Mouse (Mus musculus): ENCODE results near the gene Card14. TPM values are rescaled to one million over a fixed set of nuclear protein-coding genes. Genes with fewer than 3 reads are reported as not detected.
A peak's percentile ranks its signal among the peaks of the same experiment; 100 is the strongest.

The Card14 gene
- not detected in 2 replicates for polyA plus RNA-seq (2012; ENCODE audit: insufficient read depth, insufficient read length, low replicate concordance, missing spikeins)

DNA sequence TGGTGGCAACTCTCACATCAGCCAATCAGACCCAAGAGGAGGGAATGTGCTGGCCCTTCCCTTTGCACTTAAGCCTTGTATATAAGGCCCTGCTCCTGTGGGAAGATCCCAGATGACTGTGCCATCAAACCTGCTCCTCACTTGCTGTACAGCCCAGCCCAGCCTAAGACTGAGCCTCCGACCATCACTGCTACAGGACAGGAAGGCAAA, at the start of gene Card14:
TSS of gene Card14 (plus strand) at position 111 of the 210 bp plus-strand sequence.
- no peak within 1 kb of the TSS for H3K4me3 ChIP-seq (ENCODE audit: insufficient read depth, low read depth, low read length)
- H3K4me1 ChIP-seq (ENCODE audit: control insufficient read depth, insufficient read depth, low read length): no peaks in the 10 kb centered on the region
- no peak within 1 kb of the TSS for H3K27ac ChIP-seq (ENCODE audit: insufficient read depth, low read depth, low read length)
- TF ChIP-seq POLR2A (IDR thresholded peaks at IDR 0.05; ENCODE audit: insufficient read depth, low read depth, low read length) (no peak), CTCF (IDR thresholded peaks at IDR 0.05; ENCODE audit: insufficient read depth, low read depth, low read length) (no peak)
- 77% methylated on average over 1 of the region's 1 CpGs for WGBS

DNA sequence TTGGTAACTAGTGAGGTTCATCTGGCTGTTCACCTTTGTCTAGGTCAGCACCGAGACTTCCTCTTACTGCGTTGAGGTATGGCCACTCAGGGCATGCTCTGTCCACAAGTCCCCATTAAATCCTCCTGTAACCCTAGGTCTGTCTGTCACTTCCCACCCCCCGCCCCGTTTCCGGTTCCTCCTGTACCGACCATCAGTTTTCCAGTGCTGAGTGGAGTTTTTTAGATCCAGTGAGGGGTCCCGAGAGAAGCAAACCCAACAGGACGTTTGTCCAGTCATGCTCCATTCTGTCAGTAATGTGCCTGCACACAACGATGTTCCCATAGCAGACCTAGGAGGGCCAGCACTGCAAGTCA, 49.4 kb upstream of the Card14 start:
- no peak for TF ChIP-seq CTCF (IDR thresholded peaks at IDR 0.05; ENCODE audit: insufficient read depth, low read depth, low read length)
- TF ChIP-seq POLR2A (IDR thresholded peaks at IDR 0.05; ENCODE audit: insufficient read depth, low read depth, low read length): no peak
- H3K4me3 ChIP-seq (ENCODE audit: insufficient read depth, low read depth, low read length): peak overlapping the region; percentile 38
- H3K27ac ChIP-seq (ENCODE audit: insufficient read depth, low read depth, low read length): no peak overlapping the region
- peaks cover 4% of the 10 kb centered on the region for H3K4me1 ChIP-seq (ENCODE audit: control insufficient read depth, insufficient read depth, low read length)
- 75% methylated on average over 9 of the region's 9 CpGs for WGBS

DNA sequence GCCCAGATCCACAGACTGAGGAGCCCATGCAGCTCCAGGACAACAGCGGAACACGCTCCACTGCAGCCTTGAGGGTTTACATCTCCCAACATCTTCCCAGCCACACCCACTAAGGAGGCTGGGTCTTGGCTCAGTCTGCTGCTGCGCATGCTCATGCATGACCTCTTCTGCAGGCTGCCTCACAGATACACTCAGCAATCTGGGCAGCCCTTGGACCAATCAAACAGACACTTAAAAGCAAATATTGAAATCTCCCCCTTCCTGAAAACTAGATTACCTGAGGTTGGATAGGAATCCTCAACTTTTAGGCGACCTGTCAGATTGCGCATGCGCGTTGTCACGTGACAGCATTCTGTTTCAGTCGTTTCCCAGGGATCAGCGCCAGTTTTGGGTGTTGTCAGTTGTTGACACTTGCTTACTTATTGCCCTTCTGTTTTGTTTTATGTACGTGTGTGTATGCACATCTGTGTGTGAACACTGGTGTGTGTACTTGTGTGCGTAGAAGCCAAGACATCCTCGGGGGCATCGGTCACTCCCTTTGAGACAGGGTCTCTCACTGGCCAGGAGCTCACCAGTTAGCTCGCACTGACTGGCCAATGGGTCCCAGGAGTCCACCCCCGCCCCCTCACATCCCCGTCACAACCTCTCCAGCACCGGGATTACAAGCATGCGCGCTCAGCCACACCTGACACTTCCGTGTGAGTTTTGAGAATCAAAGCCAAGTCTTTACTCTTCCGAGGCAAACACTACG, 48.8 kb upstream of the Card14 start:
- peak overlapping the region; percentile 38 for H3K4me3 ChIP-seq (ENCODE audit: insufficient read depth, low read depth, low read length)
- 66% methylated on average over 23 of the region's 23 CpGs for WGBS

DNA sequence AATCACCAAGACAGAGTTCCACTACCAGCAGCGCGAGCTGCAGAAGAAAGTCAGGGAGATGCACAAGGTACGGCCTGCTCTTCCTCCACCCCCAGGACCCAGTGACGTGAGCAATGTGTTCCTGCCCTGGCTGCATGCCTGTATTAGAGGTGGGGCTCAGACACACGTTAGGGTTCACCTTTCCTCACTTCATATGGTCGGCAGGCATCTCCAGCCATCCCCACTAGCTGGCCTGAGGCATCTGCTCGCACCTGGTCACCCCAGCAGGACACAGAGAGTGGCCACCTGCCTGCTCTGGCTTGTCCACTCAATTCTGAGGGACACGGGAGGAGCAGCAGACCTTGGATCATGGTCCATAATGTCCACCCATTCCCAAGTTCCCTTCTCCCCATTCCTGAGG, 47.6 kb upstream of the Card14 start:
- no peak for TF ChIP-seq CTCF (IDR thresholded peaks at IDR 0.05; ENCODE audit: insufficient read depth, low read depth, low read length)
- TF ChIP-seq POLR2A (IDR thresholded peaks at IDR 0.05; ENCODE audit: insufficient read depth, low read depth, low read length): no peak
- WGBS: 94% methylated on average over 8 of the region's 8 CpGs
- Histone ChIP-seq H3K27ac (ENCODE audit: insufficient read depth, low read depth, low read length) (no peak overlapping the region), H3K4me3 (ENCODE audit: insufficient read depth, low read depth, low read length) (no peak overlapping the region), H3K4me1 (ENCODE audit: control insufficient read depth, insufficient read depth, low read length) (no peaks in the 10 kb centered on the region)

More for the DNA sequence above, 48.8 kb upstream of the Card14 start:
- no peak for TF ChIP-seq POLR2A (IDR thresholded peaks at IDR 0.05; ENCODE audit: insufficient read depth, low read depth, low read length)
- TF ChIP-seq CTCF (IDR thresholded peaks at IDR 0.05; ENCODE audit: insufficient read depth, low read depth, low read length): no peak
- H3K4me1 ChIP-seq (ENCODE audit: control insufficient read depth, insufficient read depth, low read length): no peaks in the 10 kb centered on the region
- H3K27ac ChIP-seq (ENCODE audit: insufficient read depth, low read depth, low read length): no peak overlapping the region

DNA sequence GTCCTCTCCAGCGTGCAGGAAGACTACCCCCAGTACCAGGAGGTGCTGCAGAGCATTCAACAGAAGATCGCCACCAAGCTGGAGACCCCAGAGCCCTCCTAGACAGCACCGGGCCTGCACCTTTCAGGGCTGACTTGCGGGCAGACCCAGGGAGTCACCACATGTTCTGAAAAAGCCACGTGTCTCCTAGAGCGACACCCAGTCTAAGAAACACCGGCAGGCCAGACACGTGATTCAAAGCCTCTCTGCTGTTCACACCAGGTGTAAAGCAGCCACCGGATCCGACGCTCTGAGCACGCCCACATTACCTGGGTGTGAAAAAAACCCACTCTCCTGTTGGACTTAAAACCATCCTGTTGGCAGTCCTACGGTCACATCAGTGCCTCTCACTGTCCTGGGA, 43.2 kb upstream of the Card14 start:
- 92% methylated on average over 13 of the region's 13 CpGs for WGBS
- no peak overlapping the region for H3K4me3 ChIP-seq (ENCODE audit: insufficient read depth, low read depth, low read length)
- TF ChIP-seq POLR2A (IDR thresholded peaks at IDR 0.05; ENCODE audit: insufficient read depth, low read depth, low read length) (no peak), CTCF (IDR thresholded peaks at IDR 0.05; ENCODE audit: insufficient read depth, low read depth, low read length) (no peak)
- H3K27ac ChIP-seq (ENCODE audit: insufficient read depth, low read depth, low read length): no peak overlapping the region
- H3K4me1 ChIP-seq (ENCODE audit: control insufficient read depth, insufficient read depth, low read length): peaks cover 21% of the 10 kb centered on the region

DNA sequence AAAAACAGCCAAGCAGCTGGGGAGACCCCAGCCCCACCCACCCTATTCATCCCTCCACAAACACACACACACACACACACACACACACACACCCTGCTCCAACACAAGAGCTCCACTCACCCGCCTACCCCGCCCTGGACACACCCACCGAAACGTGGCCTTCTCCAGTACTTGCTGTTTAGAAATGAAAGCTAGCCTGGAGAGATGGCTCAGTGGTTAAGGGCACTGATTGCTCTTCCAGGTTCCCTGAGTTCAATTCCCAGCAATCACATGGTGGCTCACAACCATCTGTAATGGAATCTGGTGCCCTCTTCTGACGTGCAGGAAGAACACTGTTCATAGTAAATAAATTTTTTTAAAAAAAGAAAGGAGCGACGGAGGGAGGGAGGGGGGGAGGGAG, 41.8 kb upstream of the Card14 start:
- Histone ChIP-seq H3K27ac (ENCODE audit: insufficient read depth, low read depth, low read length) (no peak overlapping the region), H3K4me3 (ENCODE audit: insufficient read depth, low read depth, low read length) (no peak overlapping the region), H3K4me1 (ENCODE audit: control insufficient read depth, insufficient read depth, low read length) (peaks cover 35% of the 10 kb centered on the region)
- 81% methylated on average over 7 of the region's 7 CpGs for WGBS
- TF ChIP-seq POLR2A (IDR thresholded peaks at IDR 0.05; ENCODE audit: insufficient read depth, low read depth, low read length) (no peak), CTCF (IDR thresholded peaks at IDR 0.05; ENCODE audit: insufficient read depth, low read depth, low read length) (no peak)

DNA sequence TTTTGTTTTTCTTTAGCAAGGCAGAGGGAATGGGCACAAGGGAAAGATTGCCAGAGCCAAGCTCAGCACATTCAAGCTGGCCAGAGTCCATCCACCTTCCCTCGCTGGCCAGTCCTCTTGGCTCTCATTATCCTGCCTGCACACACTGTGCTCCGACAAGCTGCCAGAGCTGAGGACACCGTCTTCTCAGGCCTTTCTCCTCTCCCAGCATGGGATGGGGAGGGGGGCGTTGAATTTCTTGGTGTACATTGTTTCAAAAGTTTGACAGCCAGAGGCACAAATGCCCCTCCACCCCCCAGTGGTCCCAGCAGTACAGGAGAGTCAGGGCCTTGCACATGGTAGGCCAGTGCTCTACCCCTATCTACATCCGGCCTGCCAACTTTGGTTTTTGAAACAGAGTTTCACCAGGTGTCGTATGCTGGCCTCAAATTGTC, 40.3 kb upstream of the Card14 start:
- Histone ChIP-seq H3K4me3 (ENCODE audit: insufficient read depth, low read depth, low read length) (no peak overlapping the region), H3K4me1 (ENCODE audit: control insufficient read depth, insufficient read depth, low read length) (peaks cover 39% of the 10 kb centered on the region)

DNA sequence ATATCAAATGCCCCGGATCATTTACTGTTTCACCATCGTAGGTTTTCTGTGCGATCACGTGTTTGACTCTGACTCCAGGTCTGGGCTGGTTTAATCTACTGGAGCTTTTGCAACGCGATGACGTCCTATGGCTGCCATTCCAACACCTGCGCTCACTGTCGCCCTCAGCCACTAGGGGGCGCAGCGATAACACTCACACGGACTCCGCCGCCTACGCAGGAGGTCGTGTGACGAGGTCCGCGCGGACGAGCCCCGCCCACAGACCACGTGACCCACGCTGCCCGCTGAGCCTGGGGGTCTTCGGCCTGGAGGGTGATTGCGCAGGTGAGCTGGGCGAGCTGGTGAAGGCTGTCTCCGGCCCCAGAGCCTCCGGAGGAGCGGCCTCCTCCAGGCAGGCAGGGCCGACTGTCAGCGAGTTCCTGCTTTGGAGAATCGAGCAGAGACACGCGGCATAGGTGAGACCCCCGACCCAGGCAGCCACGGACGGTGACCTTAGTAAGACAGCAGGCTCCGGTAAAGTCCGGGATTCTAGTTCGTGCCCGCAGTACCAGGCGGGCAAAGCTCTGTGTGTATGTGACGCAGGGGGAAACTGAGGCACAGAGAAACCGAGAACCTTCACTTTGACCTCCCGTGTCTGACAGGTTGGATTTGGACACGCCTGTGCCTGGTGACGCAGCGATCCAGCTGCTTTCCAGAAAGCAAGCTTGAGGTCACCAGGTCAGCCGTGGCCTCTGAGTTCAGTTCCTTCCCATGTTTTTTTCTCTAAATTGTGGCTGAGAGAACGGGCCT, 39.6 kb upstream of the Card14 start, which contains the start of gene Gaa:
TSS of gene Gaa (plus strand) at position 120 of the 789 bp plus-strand sequence.
- Histone ChIP-seq H3K4me3 (ENCODE audit: insufficient read depth, low read depth, low read length) (peak within 1 kb of the TSS; percentile 97), H3K27ac (ENCODE audit: insufficient read depth, low read depth, low read length) (peak within 1 kb of the TSS; percentile 88), H3K4me1 (ENCODE audit: control insufficient read depth, insufficient read depth, low read length) (peaks cover 39% of the 10 kb centered on the region)
- TF ChIP-seq POLR2A (IDR thresholded peaks at IDR 0.05; ENCODE audit: insufficient read depth, low read depth, low read length) (peak; percentile 58), CTCF (IDR thresholded peaks at IDR 0.05; ENCODE audit: insufficient read depth, low read depth, low read length) (peak; percentile 92)
- 2% methylated on average over 52 of the region's 52 CpGs for WGBS

More for the DNA sequence above, 40.3 kb upstream of the Card14 start:
- no peak for TF ChIP-seq POLR2A (IDR thresholded peaks at IDR 0.05; ENCODE audit: insufficient read depth, low read depth, low read length)
- TF ChIP-seq CTCF (IDR thresholded peaks at IDR 0.05; ENCODE audit: insufficient read depth, low read depth, low read length): no peak
- no peak overlapping the region for H3K27ac ChIP-seq (ENCODE audit: insufficient read depth, low read depth, low read length)
- WGBS: 35% methylated on average over 6 of the region's 6 CpGs

DNA sequence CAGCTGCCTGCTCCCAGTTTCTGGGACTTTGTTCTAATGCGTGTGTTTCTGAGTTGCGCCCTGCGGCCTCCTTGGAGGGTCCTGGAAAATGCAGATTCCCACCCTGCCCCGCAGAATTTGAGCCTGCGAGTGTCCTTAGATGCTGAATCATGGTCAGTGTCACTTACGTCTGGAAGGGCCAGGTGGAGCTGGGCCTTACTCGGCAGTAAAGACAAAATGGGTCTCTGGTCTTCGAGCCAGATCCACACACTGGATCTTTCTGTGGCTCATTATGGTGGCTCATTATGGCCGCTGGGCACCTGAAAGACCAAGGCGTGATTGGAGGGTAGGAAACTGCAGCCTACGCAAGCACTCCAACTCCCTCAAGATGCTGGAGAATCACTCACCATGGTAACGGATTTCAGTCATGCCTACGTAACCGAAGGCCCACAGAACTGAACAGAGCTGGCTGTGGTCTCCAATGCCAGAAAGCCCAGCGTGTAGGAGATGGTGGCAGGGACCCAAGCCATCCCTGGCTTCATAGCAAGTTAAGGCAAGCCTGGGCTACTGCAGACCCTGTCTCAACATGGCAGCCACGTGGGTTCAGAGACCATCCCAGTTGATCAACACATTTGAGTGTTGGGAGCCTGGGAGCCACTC, 38.9 kb upstream of the Card14 start:
- TF ChIP-seq POLR2A (IDR thresholded peaks at IDR 0.05; ENCODE audit: insufficient read depth, low read depth, low read length): no peak
- no peak for TF ChIP-seq CTCF (IDR thresholded peaks at IDR 0.05; ENCODE audit: insufficient read depth, low read depth, low read length)
- Histone ChIP-seq H3K27ac (ENCODE audit: insufficient read depth, low read depth, low read length) (peak overlapping the region; percentile 88), H3K4me1 (ENCODE audit: control insufficient read depth, insufficient read depth, low read length) (peaks cover 39% of the 10 kb centered on the region), H3K4me3 (ENCODE audit: insufficient read depth, low read depth, low read length) (peak overlapping the region; percentile 97)
- WGBS: 47% methylated on average over 16 of the region's 16 CpGs

Measured in olfactory bulb, adult 2 months (tissue).